Mouse (Mus musculus) macrophage (primary cell): ENCODE measurements around the gene Tlr6. TPM values are rescaled to one million over a fixed set of nuclear protein-coding genes. Genes with fewer than 3 reads are reported as not detected.

Experiments used
- H3K27ac ChIP-seq: fragments of 350-480 bp; formaldehyde crosslinking; 2 replicates; pipeline ENCODE4 v1.9.0; 2021
- H3K36me3 ChIP-seq: fragments of 350-480 bp; formaldehyde crosslinking; 2 replicates; pipeline ENCODE4 v1.9.0; 2021; ENCODE audit errors: inconsistent target
- H3K4me3 ChIP-seq: fragments of 350-480 bp; formaldehyde crosslinking; 2 replicates; pipeline ENCODE4 v1.9.0; 2021; ENCODE audit errors: inconsistent target
- H3K79me2 ChIP-seq: fragments of 350-480 bp; formaldehyde crosslinking; 2 replicates; pipeline ENCODE4 v1.9.0; 2021; ENCODE audit errors: inconsistent target
- WGBS: methylation state at CpG from one replicate; pipeline ENCODE4 v1.1.7; 2026; ENCODE audit warnings: inconsistent platforms; ENCODE audit not compliant: missing documents; 5-methylcytosine and 5-hydroxymethylcytosine counted together
- polyA plus RNA-seq: library from polyadenylated mRNA; stranded (reverse); fragments of 250-400 nt; gene quantifications from 3 replicates; pipeline ENCODE4 v1.2.4, GENCODE M21; 2018; ENCODE audit warnings: inconsistent platforms

Gene Tlr6
- polyA plus RNA-seq, 1 experiment from 2014 or later = 115 TPM

DNA sequence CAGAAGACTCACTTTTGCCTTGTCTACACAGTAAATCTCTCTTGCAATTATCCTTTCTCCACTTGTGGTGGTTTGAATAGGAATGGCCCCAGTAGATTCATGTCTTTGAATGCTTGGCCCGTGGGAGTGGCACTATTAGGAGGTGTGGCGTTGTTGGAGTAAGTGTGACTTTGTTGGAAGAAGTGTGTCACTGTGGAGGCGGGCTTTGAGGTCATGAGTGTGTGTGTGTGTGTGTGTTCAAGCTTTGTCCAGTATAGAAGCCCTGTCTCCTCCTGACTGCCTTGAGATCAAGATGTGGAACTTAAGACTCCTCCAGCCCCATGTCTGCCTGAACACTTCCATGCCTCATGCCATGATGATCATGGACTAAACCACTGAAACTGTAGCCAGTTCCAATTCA lies 3.8 kb upstream of the Tlr6 start:
- Histone ChIP-seq H3K27ac (no peak overlapping the region), H3K36me3 (no peaks in the 10 kb centered on the region), H3K79me2 (peaks cover 3% of the 10 kb centered on the region; the same call in 1 of the 2 replicates), H3K4me3 (no peak overlapping the region)
- 94% methylated on average over 3 of the region's 3 CpGs for WGBS

DNA sequence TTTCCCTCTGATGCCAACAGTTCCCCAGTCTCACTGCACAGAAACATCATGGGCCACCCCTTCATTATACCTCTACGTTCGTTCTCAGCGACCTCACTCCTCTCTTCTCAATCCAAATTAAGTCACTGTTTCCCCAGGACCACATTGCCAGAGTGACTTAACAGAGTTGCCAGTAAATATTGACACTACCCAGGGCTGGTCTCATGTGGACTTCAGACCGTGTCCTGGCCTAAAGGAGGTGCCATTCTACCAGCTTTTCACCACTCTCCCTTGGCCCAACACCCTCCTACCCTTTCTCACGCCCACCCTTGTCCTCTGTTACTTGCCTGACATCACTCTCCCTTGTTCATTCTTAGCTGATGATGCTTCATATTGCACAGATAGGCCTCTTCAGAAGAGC lies 3.4 kb upstream of the Tlr6 start:
- H3K4me3 ChIP-seq = no peak overlapping the region
- H3K27ac ChIP-seq = no peak overlapping the region
- H3K79me2 ChIP-seq = peaks cover 8% of the 10 kb centered on the region
- 97% methylated on average over 5 of the region's 5 CpGs for WGBS
- no peaks in the 10 kb centered on the region for H3K36me3 ChIP-seq

DNA sequence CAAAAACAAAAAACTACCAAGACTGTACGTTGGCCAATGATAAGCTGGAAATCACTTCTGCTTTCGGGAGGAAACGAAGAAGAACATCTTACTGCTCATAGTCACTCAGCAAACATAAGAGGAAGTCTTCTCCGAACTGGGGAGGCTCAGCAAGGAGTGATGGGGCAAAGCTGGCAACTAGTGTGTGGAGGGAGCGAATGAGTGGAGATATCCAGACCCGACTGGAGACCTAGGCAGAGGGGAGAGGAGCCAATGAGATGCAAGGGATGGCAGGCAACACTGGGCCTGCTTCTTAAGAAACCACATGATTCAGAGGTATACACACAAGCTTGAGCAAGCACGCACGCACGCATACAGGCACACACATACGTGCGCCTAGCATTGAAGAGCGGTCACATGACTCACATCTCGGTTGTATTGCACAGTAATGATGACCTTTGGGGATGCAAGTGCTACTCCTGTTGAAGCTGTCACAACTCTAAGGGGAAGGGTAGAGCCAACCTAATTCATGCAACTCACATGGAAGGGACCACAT lies 1.0 kb upstream of the Tlr6 start:
- 22% methylated on average over 13 of the region's 13 CpGs for WGBS
- Histone ChIP-seq H3K4me3 (no peak overlapping the region; the same call in 1 of the 2 replicates), H3K27ac (peak overlapping the region; percentile 97), H3K79me2 (peaks cover 31% of the 10 kb centered on the region), H3K36me3 (peaks cover 10% of the 10 kb centered on the region; the same call in 1 of the 2 replicates)

DNA sequence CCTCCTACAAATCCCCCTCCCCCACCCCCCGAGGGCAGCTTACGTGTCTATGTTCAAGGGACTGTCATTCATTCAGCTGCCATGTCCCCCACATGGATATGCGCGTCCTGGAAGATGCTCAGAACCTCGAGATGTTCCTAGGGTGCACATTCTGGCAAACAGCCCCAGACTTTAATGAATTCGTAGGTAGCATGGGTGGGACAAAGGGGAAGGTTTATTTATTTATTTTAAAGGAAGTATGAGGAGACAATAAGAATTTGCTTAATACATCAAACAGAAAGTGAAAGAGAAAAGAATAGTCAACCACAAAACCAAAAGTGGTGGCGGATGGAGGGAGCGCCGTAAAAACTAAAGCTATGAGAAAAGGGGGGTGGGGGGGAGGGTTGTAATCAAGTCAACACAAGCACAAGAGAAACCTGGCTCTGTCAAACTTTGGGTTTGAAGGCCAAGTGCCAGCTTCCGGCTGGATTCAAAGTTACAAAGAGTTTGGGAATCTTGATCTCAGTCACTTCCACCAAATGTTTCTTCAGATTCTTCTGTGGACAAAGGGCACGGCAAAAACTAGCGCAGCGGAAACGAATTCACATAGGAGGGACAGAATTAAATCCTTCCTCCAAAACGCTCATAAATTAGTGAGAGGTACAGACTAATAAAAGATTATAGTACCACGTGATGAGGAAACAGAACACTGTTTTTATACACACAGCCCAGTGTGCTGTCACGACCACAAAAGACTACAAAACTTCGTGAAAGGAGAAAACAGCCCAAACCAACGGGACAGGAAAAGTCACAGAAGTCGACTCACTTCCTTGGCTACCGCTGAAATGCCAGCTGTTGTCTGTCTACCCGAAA lies 680 bp downstream of the Tlr6 start:
- Histone ChIP-seq H3K27ac (peak overlapping the region; percentile 97), H3K4me3 (peak overlapping the region; percentile 50), H3K79me2 (peaks cover 44% of the 10 kb centered on the region), H3K36me3 (peaks cover 24% of the 10 kb centered on the region; the same call in 1 of the 2 replicates)
- WGBS = 12% methylated on average over 20 of the region's 22 CpGs

DNA sequence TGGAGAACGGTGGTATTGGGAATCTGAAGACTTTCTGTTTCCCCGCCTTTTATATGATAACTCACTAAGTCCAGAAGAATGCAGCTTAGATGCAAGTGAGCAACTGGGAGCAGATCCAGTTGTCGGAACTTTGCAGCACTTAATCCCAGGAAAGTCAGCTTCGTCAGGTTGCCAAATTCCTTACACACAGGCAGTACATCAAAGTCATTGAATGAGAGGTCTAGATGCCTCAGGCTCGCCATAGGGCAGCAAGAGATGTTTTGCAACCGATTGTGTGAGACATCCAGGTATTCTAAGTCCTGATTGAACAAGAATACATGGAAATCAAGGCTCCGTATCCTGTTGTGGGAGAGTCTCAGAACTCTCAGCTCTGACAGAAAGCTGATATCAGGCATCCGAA lies 5.0 kb downstream of the Tlr6 start:
- Histone ChIP-seq H3K4me3 (no peak overlapping the region), H3K27ac (no peak overlapping the region), H3K79me2 (peaks cover 44% of the 10 kb centered on the region), H3K36me3 (peaks cover 36% of the 10 kb centered on the region; the same call in 1 of the 2 replicates)
- 90% methylated on average over 8 of the region's 8 CpGs for WGBS

DNA sequence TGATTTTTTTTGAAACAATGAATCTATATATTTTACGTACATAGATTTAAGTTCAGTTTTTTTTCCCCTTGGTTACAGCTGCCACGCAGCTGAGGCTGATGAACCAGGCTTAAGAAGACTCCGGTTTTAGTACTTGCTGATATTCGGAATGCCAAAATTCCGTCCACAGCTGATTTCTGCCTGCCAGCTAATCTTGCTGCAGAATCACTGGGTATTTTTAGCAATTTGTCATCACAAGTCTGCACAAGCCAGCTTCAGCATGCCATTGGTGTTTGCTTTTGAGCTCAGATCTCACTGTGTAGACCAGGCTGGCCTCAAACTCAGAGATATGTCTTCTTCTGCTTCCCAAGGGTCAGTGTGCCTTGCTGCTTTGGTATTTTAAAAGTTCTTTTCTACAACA lies 8.4 kb downstream of the Tlr6 start:
- WGBS = 96% methylated on average over 5 of the region's 5 CpGs
- Histone ChIP-seq H3K4me3 (no peak overlapping the region), H3K79me2 (peaks cover 18% of the 10 kb centered on the region; the same call in 1 of the 2 replicates), H3K36me3 (peaks cover 31% of the 10 kb centered on the region; the same call in 1 of the 2 replicates), H3K27ac (no peak overlapping the region)

DNA sequence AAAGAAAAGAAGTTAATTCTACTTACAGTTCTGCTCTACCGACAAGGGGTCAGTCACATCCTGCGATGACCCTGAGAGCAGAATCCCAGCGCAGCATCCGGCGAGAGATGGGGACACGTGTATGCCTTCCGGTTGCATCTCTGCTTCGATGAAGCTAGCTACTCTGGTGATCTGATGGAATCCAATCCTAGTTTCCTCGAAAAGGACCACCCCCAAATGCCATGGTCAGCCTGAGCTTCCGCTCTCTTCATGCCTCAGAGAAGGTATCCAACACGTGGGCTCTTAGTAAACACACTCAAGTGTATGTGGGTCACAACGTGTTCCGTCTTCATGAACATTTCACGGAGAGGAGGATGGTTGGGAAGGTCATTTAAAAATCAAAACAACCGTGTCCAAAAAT lies 27.1 kb downstream of the Tlr6 start:
- Histone ChIP-seq H3K79me2 (peaks cover 43% of the 10 kb centered on the region), H3K36me3 (peaks cover 32% of the 10 kb centered on the region), H3K27ac (peak overlapping the region; percentile 61), H3K4me3 (peak overlapping the region; percentile 33)
- WGBS = 95% methylated on average over 15 of the region's 15 CpGs

DNA sequence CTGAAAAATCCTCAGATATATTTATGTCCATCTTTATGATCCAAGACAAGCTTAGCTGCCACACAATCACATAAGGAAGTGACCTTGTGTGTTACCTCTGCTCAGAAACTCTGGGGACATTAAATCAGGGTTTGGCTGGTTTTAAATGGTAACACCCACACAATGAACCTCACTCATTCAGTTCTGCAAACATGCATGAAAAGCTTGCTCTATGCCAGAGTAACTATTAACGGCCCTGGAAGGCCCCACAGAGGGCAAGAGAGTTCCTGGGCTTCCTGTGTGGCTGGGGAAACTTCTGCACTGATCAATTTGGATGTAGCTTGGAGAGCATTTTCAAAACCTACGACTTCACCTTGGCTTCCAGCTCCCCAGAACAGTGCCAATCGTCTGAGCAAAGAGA lies 27.7 kb downstream of the Tlr6 start:
- Histone ChIP-seq H3K4me3 (peak overlapping the region; percentile 33), H3K36me3 (peaks cover 38% of the 10 kb centered on the region), H3K79me2 (peaks cover 43% of the 10 kb centered on the region), H3K27ac (peak overlapping the region; percentile 61)
- 19% methylated on average over 3 of the region's 3 CpGs for WGBS

DNA sequence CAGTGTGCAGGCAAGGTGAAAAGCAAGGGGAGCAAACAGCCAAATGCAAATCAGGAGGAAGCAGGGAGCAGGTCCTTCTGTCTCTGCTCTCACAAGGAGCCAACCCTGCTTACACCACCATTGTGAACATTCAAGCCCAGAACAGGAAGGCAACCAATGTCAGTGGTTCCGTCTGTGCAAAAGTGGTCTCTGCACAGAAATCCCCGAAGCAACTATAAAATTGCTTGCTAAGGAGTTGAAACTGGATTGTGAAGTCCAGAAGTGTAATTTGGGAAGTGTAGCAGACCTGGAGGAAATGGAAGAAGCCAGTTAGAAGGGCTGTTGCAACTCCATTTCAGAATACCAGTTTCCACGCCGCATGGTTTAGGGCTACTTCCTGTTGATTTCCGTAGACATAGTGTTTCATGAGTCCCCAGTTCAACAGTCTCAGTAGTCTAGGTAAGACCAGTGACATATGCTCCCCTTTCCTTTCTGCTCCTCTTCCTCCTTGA lies 37.0 kb downstream of the Tlr6 start:
- Histone ChIP-seq H3K36me3 (peaks cover 21% of the 10 kb centered on the region), H3K79me2 (no peaks in the 10 kb centered on the region; the same call in 1 of the 2 replicates), H3K27ac (peak overlapping the region; percentile 71), H3K4me3 (no peak overlapping the region)
- 9% methylated on average over 5 of the region's 5 CpGs for WGBS

DNA sequence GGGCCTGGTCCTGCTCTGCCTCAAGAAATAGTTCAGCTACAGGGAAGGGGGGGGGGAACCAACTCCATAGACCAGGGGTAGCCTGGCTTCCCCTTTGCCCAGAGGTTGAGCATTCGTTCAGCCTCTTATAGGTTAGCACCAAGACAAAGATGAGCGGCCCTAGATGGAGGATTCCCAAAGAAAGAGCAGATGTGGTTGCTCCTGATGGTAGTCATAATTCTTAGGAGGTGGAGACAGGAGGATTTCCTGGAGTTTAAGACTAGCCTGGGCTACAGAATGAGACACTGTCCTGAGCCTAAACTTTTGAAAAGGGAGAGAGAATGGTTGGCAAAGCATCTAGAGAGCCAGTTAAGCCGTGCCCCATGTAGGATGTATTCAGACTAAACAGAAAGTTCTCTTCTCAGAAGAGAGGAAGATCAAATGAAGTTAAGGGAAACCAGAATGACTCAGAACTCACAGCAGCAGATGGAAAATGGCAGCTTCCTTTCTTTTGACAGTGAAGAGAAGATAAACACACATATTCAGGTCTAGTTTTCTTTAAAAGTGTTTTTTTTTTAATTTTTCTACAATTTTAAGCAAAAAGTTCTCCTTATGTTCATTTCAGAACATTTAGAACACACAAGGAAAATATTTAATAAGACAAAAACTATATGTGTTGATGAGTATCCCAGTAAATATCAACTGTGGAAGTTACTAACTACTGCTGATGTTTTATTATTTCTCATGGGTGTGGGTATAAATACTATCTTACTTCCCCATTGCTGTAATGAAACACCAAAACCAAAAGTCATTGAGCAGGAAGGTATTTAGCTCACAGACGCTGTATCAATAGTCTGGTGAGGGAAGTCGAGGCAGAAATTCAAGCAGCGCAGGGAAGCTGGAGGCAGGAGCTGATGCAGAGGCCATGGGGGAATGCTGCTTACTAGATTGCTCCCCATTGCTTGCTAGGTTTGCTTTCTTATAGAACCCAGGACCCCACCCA lies 41.0 kb downstream of the Tlr6 start:
- 78% methylated on average over 6 of the region's 6 CpGs for WGBS
- Histone ChIP-seq H3K27ac (peak overlapping the region; percentile 49), H3K36me3 (no peaks in the 10 kb centered on the region)

DNA sequence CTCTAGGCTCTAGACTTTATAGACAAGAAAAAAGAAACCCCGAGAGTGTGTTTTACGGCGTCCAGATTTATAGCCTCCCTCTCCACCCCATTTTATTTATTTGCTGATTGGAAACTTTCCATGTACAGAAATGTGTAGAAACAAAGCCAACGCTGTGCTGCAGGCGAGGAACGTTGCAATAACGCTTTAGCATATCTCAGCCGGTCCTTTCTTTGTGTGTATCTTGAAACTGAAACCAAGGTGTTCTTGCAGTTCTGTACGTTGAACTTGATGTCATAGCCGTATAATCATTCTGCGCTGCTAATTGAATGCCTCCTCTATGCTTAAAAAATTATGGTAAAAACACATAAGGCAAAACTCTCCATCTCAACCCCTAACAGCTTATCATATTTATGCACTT lies 42.2 kb downstream of the Tlr6 start:
- Histone ChIP-seq H3K27ac (no peak overlapping the region), H3K36me3 (no peaks in the 10 kb centered on the region), H3K4me3 (no peak overlapping the region), H3K79me2 (no peaks in the 10 kb centered on the region)
- WGBS = 90% methylated on average over 11 of the region's 11 CpGs

More for the DNA sequence above, 41.0 kb downstream of the Tlr6 start:
- Histone ChIP-seq H3K4me3 (no peak overlapping the region), H3K79me2 (no peaks in the 10 kb centered on the region)

DNA sequence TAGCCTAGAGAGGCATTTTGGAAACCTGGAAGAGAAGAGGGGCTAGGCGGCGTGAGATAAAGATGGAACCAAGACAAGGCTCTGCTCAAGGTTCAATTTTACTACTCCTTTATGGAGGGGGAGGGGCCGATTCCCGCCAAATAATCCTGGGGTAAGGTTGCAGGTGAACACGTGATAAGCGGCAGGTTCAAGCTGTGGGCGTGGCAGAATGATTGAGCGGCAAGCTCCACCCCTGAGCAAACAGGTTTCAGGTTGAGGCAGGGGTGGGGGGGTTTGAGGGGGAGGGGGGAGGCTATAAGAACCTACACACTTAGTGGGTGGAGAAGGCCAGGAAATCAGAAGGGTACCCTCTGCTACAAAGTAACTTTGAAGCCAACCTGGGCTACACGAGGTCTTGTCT lies 42.7 kb downstream of the Tlr6 start:
- no peak overlapping the region for H3K4me3 ChIP-seq
- H3K27ac ChIP-seq = no peak overlapping the region
- H3K36me3 ChIP-seq = no peaks in the 10 kb centered on the region
- WGBS = 91% methylated on average over 7 of the region's 9 CpGs
- H3K79me2 ChIP-seq = no peaks in the 10 kb centered on the region

DNA sequence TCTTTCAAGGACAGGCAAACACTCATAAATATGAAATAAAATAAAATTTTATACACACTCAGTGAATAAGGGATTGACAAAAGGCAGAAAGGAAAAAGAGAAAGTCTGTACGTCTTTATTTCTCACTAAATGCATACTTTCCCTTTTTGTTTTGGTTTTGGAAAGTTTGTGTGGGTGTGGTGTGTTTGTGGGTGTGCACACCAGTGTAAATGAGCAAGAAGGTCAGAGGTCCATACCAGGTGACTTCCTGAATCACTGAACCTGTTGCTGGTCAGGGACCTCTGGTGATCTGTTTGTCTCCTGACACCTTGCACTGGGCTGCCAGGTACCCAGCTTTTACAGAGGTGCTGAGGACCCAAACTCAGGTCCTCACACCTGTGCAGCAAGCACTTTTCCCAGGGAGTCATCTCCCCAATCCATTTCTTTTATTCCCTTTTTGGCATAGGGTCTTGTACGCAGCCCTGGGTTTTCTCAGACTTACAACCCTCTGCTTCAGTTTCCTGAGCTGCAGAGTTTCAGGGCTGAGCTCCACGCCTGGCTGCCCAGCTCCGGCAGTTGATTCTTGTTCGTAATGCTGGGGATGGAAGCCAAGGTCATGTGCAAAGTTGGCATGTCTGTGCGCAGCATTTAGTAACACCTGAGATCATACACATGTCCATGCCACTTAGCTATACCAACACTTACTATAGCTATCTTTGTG lies 51.2 kb downstream of the Tlr6 start:
- Histone ChIP-seq H3K27ac (no peak overlapping the region), H3K36me3 (no peaks in the 10 kb centered on the region), H3K79me2 (no peaks in the 10 kb centered on the region), H3K4me3 (no peak overlapping the region)
- WGBS = 90% methylated on average over 6 of the region's 6 CpGs

DNA sequence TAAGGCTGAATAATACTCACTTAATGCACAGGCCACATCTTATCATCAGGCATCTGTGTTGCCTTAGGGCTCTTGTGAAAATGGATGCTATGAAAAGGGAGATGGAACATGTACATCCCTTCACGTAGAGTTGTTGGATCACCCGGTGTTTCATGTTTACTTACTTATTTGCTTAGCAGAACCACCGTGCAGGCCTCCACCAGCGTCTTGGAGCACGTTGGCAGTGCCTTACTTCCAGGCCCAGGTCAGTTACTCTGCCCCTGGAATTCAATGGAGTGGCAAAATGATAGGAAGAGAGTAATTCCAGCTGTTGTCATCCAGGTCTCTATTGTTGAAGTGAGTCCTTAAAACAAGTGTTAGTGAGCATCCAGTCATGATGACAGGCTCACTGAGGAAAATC lies 52.0 kb downstream of the Tlr6 start:
- H3K36me3 ChIP-seq = no peaks in the 10 kb centered on the region
- H3K4me3 ChIP-seq = no peak overlapping the region
- 97% methylated on average over 5 of the region's 5 CpGs for WGBS
- H3K27ac ChIP-seq = no peak overlapping the region
- no peaks in the 10 kb centered on the region for H3K79me2 ChIP-seq
